9 mouse cellular contexts compared by ENCODE assay signal in genomic region chr3:36481776-36482193, GRCm38 (mm10). TPM values are rescaled to one million over a fixed set of nuclear protein-coding genes. Genes with fewer than 3 reads are reported as not detected.
DNase-seq lines count a peak whose midpoint lies in the region; ATAC-seq and TF ChIP-seq lines count a peak whose summit lies in the region.
"Had no signal": no experiment of that assay in that cellular context is flagged by ENCODE, and none has a peak within 500 bp of the region (broad histone marks: within the 10 kb centered on the region; RNA-seq: fewer than 3 reads in every experiment).

No protein-coding gene starts in this region.

- H3K4me1 ChIP-seq in CH12.LX (ENCODE audit: control insufficient read depth in 1 of 2, insufficient read depth in 2 of 2): peaks cover 9 to 29% of the 10 kb centered on the region in 2 experiments; a peak in 3 of 4 replicates
- H3K4me1 ChIP-seq in forebrain, embryonic 10.5 days: peaks cover 58% of the 10 kb centered on the region
- H3K4me1 ChIP-seq in heart, postnatal 0 days (ENCODE audit: control insufficient read depth, insufficient read depth): peaks cover 31% of the 10 kb centered on the region
- peaks cover 7% of the 10 kb centered on the region for H3K4me1 ChIP-seq in midbrain, embryonic 14.5 days (ENCODE audit: control insufficient read depth, insufficient read depth, low read length)
- no peaks in the 10 kb centered on the region for H3K4me1 ChIP-seq in testis, adult 2 months (ENCODE audit: control insufficient read depth, insufficient read depth, low read length)

- dilution Hi-C loops in CH12.LX (cut with MboI; ENCODE audit: extremely low pct_ligation_motif_present, extremely low pct_unique_long_range_greater_than_20kb, low sequenced_read_pairs): no loop called here

- WGBS in forebrain, embryonic 10.5 days: 6% methylated on average over 11 of the region's 11 CpGs
- WGBS in heart, postnatal 0 days: 4% methylated on average over 11 of the region's 11 CpGs
- 6% methylated on average over 11 of the region's 11 CpGs for WGBS in midbrain, embryonic 14.5 days

- no peaks in the 10 kb centered on the region for H3K36me3 ChIP-seq in CH12.LX (replicated peaks in 1 of 2; ENCODE audit: control insufficient read depth in 1 of 2, insufficient read depth in 1 of 2, low read length in 1 of 2)
- no peaks in the 10 kb centered on the region for H3K36me3 ChIP-seq in forebrain, embryonic 10.5 days (replicated peaks)
- no peaks in the 10 kb centered on the region for H3K36me3 ChIP-seq in heart, postnatal 0 days (replicated peaks; ENCODE audit: control insufficient read depth, insufficient read depth, low read length)
- no peaks in the 10 kb centered on the region for H3K36me3 ChIP-seq in midbrain, embryonic 14.5 days (ENCODE audit: control insufficient read depth, insufficient read depth, low read length)
- no peaks in the 10 kb centered on the region for H3K36me3 ChIP-seq in testis, adult 2 months (ENCODE audit: control insufficient read depth, insufficient read depth, low read length)
- H3K36me3 ChIP-seq: liver, embryonic 15.5 days had no signal

- H3K79me2 ChIP-seq in CH12.LX (replicated peaks; ENCODE audit: control insufficient read depth, extremely low read depth, insufficient read depth, poor library complexity, severe bottlenecking): no peaks in the 10 kb centered on the region

- in situ Hi-C loops in CH12.LX (cut with MboI; ENCODE audit: low pct_ligation_motif_present, low pct_unique_long_range_greater_than_20kb, low sequenced_read_pairs): no loop called here

- peak; percentile 75 for ATAC-seq in heart, postnatal 0 days (ENCODE audit: insufficient read depth, low read depth)
- ATAC-seq in midbrain, embryonic 14.5 days (ENCODE audit: low FRiP score, low TSS enrichment): peak; percentile 53; the same call in 1 of the 2 replicates
- ATAC-seq in activated CD4-positive, CD25-positive, alpha-beta regulatory T cell, adult 4 months: no peak

- no peak for TF ChIP-seq POLR2A in CH12.LX (IDR thresholded peaks at IDR 0.05; ENCODE audit: low read depth, low read length)
- no peak for TF ChIP-seq POLR2A in testis, adult 2 months (IDR thresholded peaks at IDR 0.05; ENCODE audit: control insufficient read depth, low read depth, low read length)

- peaks cover under 1% of the 10 kb centered on the region for H3K9me3 ChIP-seq in CH12.LX (replicated peaks; ENCODE audit: low read length)
- H3K9me3 ChIP-seq in forebrain, embryonic 10.5 days: no peaks in the 10 kb centered on the region
- no peaks in the 10 kb centered on the region for H3K9me3 ChIP-seq in heart, postnatal 0 days (replicated peaks; ENCODE audit: control insufficient read depth, low read length)
- H3K9me3 ChIP-seq in midbrain, embryonic 14.5 days (ENCODE audit: control insufficient read depth, low read length): no peaks in the 10 kb centered on the region
- H3K9me3 ChIP-seq: liver, embryonic 15.5 days had no signal

- DNase-seq in CH12.LX (ENCODE audit: extremely low read depth): no peak
- peak; percentile 56 for DNase-seq in adrenal gland, postnatal 25 days
- DNase-seq in forebrain, embryonic 10.5 days (ENCODE audit: extremely low spot score, low spot score): peak; percentile 74
- peak; percentile 82 for DNase-seq in heart, postnatal 0 days (ENCODE audit: low spot score)
- DNase-seq in kidney, postnatal 25 days: peak; percentile 49 to 56
- DNase-seq in midbrain, embryonic 14.5 days: peak; percentile 68

- TF ChIP-seq EP300 in CH12.LX (IDR thresholded peaks at IDR 0.05; ENCODE audit: low read length): peak; percentile 61; the same call in 1 of the 2 replicates
- TF ChIP-seq EP300 in heart, postnatal 0 days (IDR thresholded peaks at IDR 0.05; ENCODE audit: low read depth): no peak

- no peak for TF ChIP-seq CTCF in CH12.LX (conservative IDR thresholded peaks at IDR 0.05 in 1 of 2, IDR thresholded peaks at IDR 0.05 in 1 of 2; ENCODE audit: low read depth in 2 of 2, low read length in 2 of 2)
- TF ChIP-seq CTCF in heart, postnatal 0 days (IDR thresholded peaks at IDR 0.05; ENCODE audit: low read depth): no peak
- TF ChIP-seq CTCF in testis, adult 2 months (IDR thresholded peaks at IDR 0.05; ENCODE audit: control insufficient read depth, insufficient read depth, insufficient replicate concordance, low read depth, low read length): no peak

- H3K4me2 ChIP-seq in CH12.LX (ENCODE audit: insufficient read depth, low read depth, poor library complexity, severe bottlenecking): peak overlapping the region; percentile 64
- peak overlapping the region; percentile 42; the same call in 1 of the 2 replicates for H3K4me2 ChIP-seq in heart, postnatal 0 days (ENCODE audit: low read depth, low read length)
- peak overlapping the region; percentile 12; the same call in 1 of the 2 replicates for H3K4me2 ChIP-seq in midbrain, embryonic 14.5 days (ENCODE audit: low read length)
- H3K4me2 ChIP-seq: liver, embryonic 15.5 days had no signal

- TF ChIP-seq RAD21 in CH12.LX (IDR thresholded peaks at IDR 0.05; ENCODE audit: low read depth, low read length): no peak

- H3K27ac ChIP-seq in CH12.LX (ENCODE audit: insufficient read depth, low read depth): no peak overlapping the region
- H3K27ac ChIP-seq in forebrain, embryonic 10.5 days: peak overlapping the region; percentile 89
- H3K27ac ChIP-seq in heart, postnatal 0 days (ENCODE audit: low read depth): peak overlapping the region; percentile 97
- peak overlapping the region; percentile 45 for H3K27ac ChIP-seq in midbrain, embryonic 14.5 days (replicated peaks; ENCODE audit: low read depth, low read length)
- peak overlapping the region; percentile 23; the same call in 1 of the 2 replicates for H3K27ac ChIP-seq in testis, adult 2 months (ENCODE audit: control insufficient read depth, insufficient read depth, low read depth, low read length)
- H3K27ac ChIP-seq: liver, embryonic 15.5 days had no signal

- no peak overlapping the region for H3K4me3 ChIP-seq in CH12.LX (replicated peaks in 1 of 3; ENCODE audit: low read depth in 2 of 3, low read length in 2 of 3, poor library complexity in 1 of 3)
- peak overlapping the region; percentile 29 for H3K4me3 ChIP-seq in forebrain, embryonic 10.5 days
- H3K4me3 ChIP-seq in heart, postnatal 0 days (ENCODE audit: low read depth, low read length): 0 out of 2 replicates have a peak overlapping the region, but pooled peaks have one; percentile 9
- H3K4me3 ChIP-seq in midbrain, embryonic 14.5 days (replicated peaks; ENCODE audit: low read depth, low read length): no peak overlapping the region
- no peak overlapping the region for H3K4me3 ChIP-seq in testis, adult 2 months (ENCODE audit: control insufficient read depth, low read depth, low read length)
- H3K4me3 ChIP-seq: liver, embryonic 15.5 days had no signal

- H3K9ac ChIP-seq in CH12.LX (ENCODE audit: insufficient read depth, low read depth): no peak overlapping the region
- H3K9ac ChIP-seq in heart, postnatal 0 days (replicated peaks; ENCODE audit: low read depth, low read length): peak overlapping the region; percentile 48
- H3K9ac ChIP-seq in midbrain, embryonic 14.5 days (replicated peaks; ENCODE audit: low read length): no peak overlapping the region
- H3K9ac ChIP-seq: liver, embryonic 15.5 days had no signal

- H3K27me3 ChIP-seq in CH12.LX (replicated peaks): no peaks in the 10 kb centered on the region
- peaks cover 6% of the 10 kb centered on the region; the same call in 1 of the 2 replicates for H3K27me3 ChIP-seq in forebrain, embryonic 10.5 days (ENCODE audit: poor library complexity, severe bottlenecking)
- no peaks in the 10 kb centered on the region for H3K27me3 ChIP-seq in heart, postnatal 0 days (ENCODE audit: control insufficient read depth, insufficient read depth, low read length)
- no peaks in the 10 kb centered on the region for H3K27me3 ChIP-seq in midbrain, embryonic 14.5 days (ENCODE audit: control insufficient read depth, insufficient read depth, low read length)
- H3K27me3 ChIP-seq in testis, adult 2 months (ENCODE audit: control insufficient read depth, insufficient read depth, low read length): no peaks in the 10 kb centered on the region
- H3K27me3 ChIP-seq: liver, embryonic 15.5 days had no signal

RNA-seq across cellular contexts. Expression of gene 1810062G17Rik, which starts 6.0 kb away (rescaled TPM):
- total RNA-seq in CH12.LX (2012; rRNA removed) (3.1 and 3.3 TPM in 2 replicates), CH12.LX (2014; rRNA removed) (3.2 and 3.9 TPM in 2 replicates)
- 2.2 and 3.1 TPM in 2 replicates for polyA plus RNA-seq in CH12.LX (2012; ENCODE audit: insufficient read length, low read depth)
- 1.1 and 1.8 TPM in 2 replicates for total RNA-seq in adrenal gland, postnatal 25 days (2021)
- 0.81 and 1.2 TPM in 2 replicates for polyA plus RNA-seq in forebrain, embryonic 10.5 days (2016; fragmentation: Nextera tagmentation; extraction: Ambion mirVana)
- total RNA-seq in heart, postnatal 0 days (2014; rRNA removed; ENCODE audit: low replicate concordance): 6.2 TPM in 1 of 2 replicates, not detected in the other
- polyA plus RNA-seq in heart, postnatal 0 days (2015; fragmentation: Nextera tagmentation; extraction: Ambion mirVana): 1.2 and 1.8 TPM in 2 replicates
- polyA plus RNA-seq in midbrain, embryonic 14.5 days (2014; fragmentation: Nextera tagmentation; extraction: Ambion mirVana): 0.24 TPM in 1 of 2 replicates, not detected in the other
- 0.40 and 0.78 TPM in 2 replicates for polyA plus RNA-seq in testis, adult 2 months (2012; rRNA removed)
- 1 to 10 TPM in 1 of 2 experiments, under 1 TPM in 1; 0.59 to 2.4 TPM for polyA plus RNA-seq in activated CD4-positive, CD25-positive, alpha-beta regulatory T cell, adult 4 months (2017; shearing (Covaris generic))

RNA-seq across cellular contexts. Expression of gene Anxa5, which starts 6.1 kb away (rescaled TPM):
- total RNA-seq in CH12.LX (2012; rRNA removed) (38.4 and 43.4 TPM in 2 replicates), CH12.LX (2014; rRNA removed) (30.8 and 35.4 TPM in 2 replicates)
- polyA plus RNA-seq in CH12.LX (2012; ENCODE audit: insufficient read length, low read depth): 45.0 and 47.1 TPM in 2 replicates
- total RNA-seq in adrenal gland, postnatal 25 days (2021): 592 and 680 TPM in 2 replicates
- 106 and 114 TPM in 2 replicates for polyA plus RNA-seq in forebrain, embryonic 10.5 days (2016; fragmentation: Nextera tagmentation; extraction: Ambion mirVana)
- 162 and 218 TPM in 2 replicates for total RNA-seq in heart, postnatal 0 days (2014; rRNA removed; ENCODE audit: low replicate concordance)
- 261 and 263 TPM in 2 replicates for polyA plus RNA-seq in heart, postnatal 0 days (2015; fragmentation: Nextera tagmentation; extraction: Ambion mirVana)
- polyA plus RNA-seq in midbrain, embryonic 14.5 days (2014; fragmentation: Nextera tagmentation; extraction: Ambion mirVana): 19.8 and 49.1 TPM in 2 replicates
- polyA plus RNA-seq in testis, adult 2 months (2012; rRNA removed): 20.1 and 35.3 TPM in 2 replicates
- 100 to 1,000 TPM; 135 to 153 TPM for polyA plus RNA-seq in activated CD4-positive, CD25-positive, alpha-beta regulatory T cell, adult 4 months (2017; shearing (Covaris generic))

RNA-seq across cellular contexts. Expression of gene Gm11549, which starts 39.8 kb away (rescaled TPM):
- not detected in 2 replicates for total RNA-seq in CH12.LX (2012; rRNA removed)
- not detected in 2 replicates for total RNA-seq in CH12.LX (2014; rRNA removed)
- not detected in 2 replicates for polyA plus RNA-seq in CH12.LX (2012; ENCODE audit: insufficient read length, low read depth)
- not detected in 2 replicates for total RNA-seq in adrenal gland, postnatal 25 days (2021)
- polyA plus RNA-seq in forebrain, embryonic 10.5 days (2016; fragmentation: Nextera tagmentation; extraction: Ambion mirVana): 0.25 and 0.36 TPM in 2 replicates
- total RNA-seq in heart, postnatal 0 days (2014; rRNA removed; ENCODE audit: low replicate concordance): 0.66 TPM in 1 of 2 replicates, not detected in the other
- 0.07 and 0.26 TPM in 2 replicates for polyA plus RNA-seq in heart, postnatal 0 days (2015; fragmentation: Nextera tagmentation; extraction: Ambion mirVana)
- polyA plus RNA-seq in midbrain, embryonic 14.5 days (2014; fragmentation: Nextera tagmentation; extraction: Ambion mirVana): 0.21 and 0.27 TPM in 2 replicates
- 0.08 and 0.19 TPM in 2 replicates for polyA plus RNA-seq in testis, adult 2 months (2012; rRNA removed)
- not detected for polyA plus RNA-seq in activated CD4-positive, CD25-positive, alpha-beta regulatory T cell, adult 4 months (2017; shearing (Covaris generic))
- polyA plus RNA-seq: liver, embryonic 15.5 days had no signal

Comparison
In these comparisons a context has a peak if more than half of its experiments do, and no peak if none do; other contexts are left out.
1. H3K4me2 ChIP-seq: peak in every context shown above with its lines; median percentile 64 in CH12.LX; 42 in heart, postnatal 0 days; 12 in midbrain, embryonic 14.5 days.
2. H3K4me3 ChIP-seq: peak in forebrain, embryonic 10.5 days (single experiment) and heart, postnatal 0 days (single experiment); none in CH12.LX (0 of 3), midbrain, embryonic 14.5 days (single experiment) and testis, adult 2 months (single experiment).